Mouse (Mus musculus) ES-E14 (cell line): ENCODE measurements at regions not wholly inside any gene's neighbourhood (a gene's known extent, or its start where the extent isn't known, plus 50 kb on each side); places are given as distances from the start of the nearest gene placed in this dataset.

Experiments used
- DNase-seq: peaks from one replicate; pipeline ENCODE4 v3.0.0-alpha.2; 2013; ENCODE audit warnings: low read depth, low spot score
- H3K27ac ChIP-seq: 2 replicates; pipeline ENCODE4 v1.5.1; 2012; ENCODE audit warnings: low read depth, mild to moderate bottlenecking, low read length, moderate library complexity, mixed read lengths; ENCODE audit not compliant: poor library complexity, insufficient read depth, severe bottlenecking
- H3K36me3 ChIP-seq: 2 replicates; pipeline ENCODE4 v1.6.1; 2012; ENCODE audit warnings: mild to moderate bottlenecking, low read length, moderate library complexity, mixed read lengths; ENCODE audit not compliant: control insufficient read depth, poor library complexity, insufficient read depth, severe bottlenecking
- H3K4me1 ChIP-seq, 2 experiments: fragments of 150-350 bp in 1 of 2; sonication (generic) in 1 of 2; 2 replicates each; pipeline ENCODE4 v1.6.1; 2012; ENCODE audit warnings: low read length in 2 of 2, mild to moderate bottlenecking in 1 of 2, mixed read lengths in 1 of 2; ENCODE audit not compliant: control insufficient read depth in 2 of 2, insufficient read depth in 2 of 2, poor library complexity in 1 of 2
- H3K4me3 ChIP-seq, 2 experiments: fragments of 150-350 bp in 1 of 2; sonication (generic) in 1 of 2; 2 replicates each; pipeline ENCODE4 v1.5.1; 2012; ENCODE audit warnings: low read length in 2 of 2, low read depth in 1 of 2, mild to moderate bottlenecking in 1 of 2, mixed read lengths in 1 of 2; ENCODE audit not compliant: insufficient read depth in 1 of 2, poor library complexity in 1 of 2, severe bottlenecking in 1 of 2
- H3K9ac ChIP-seq: 2 replicates; pipeline ENCODE4 v1.6.1; 2012; ENCODE audit warnings: low read depth, mild to moderate bottlenecking, low read length, mixed read lengths; ENCODE audit not compliant: poor library complexity, insufficient read depth, severe bottlenecking
- H3K9me3 ChIP-seq: fragments of 150-350 bp; sonication (generic); 2 replicates; pipeline ENCODE4 v1.6.1; 2012; ENCODE audit warnings: low read depth, mild to moderate bottlenecking, low read length; ENCODE audit not compliant: control insufficient read depth, insufficient read depth
- CHD2 ChIP-seq: IDR thresholded peaks from 2 replicates; pipeline ENCODE4 v1.6.1; 2014; ENCODE audit warnings: mild to moderate bottlenecking, low read depth, low read length, inconsistent platforms
- HCFC1 ChIP-seq: IDR thresholded peaks from 2 replicates; pipeline ENCODE4 v1.6.1; 2012; ENCODE audit warnings: low read length, inconsistent platforms, borderline replicate concordance; ENCODE audit not compliant: insufficient read depth
- MAFK ChIP-seq: IDR thresholded peaks from 2 replicates; pipeline ENCODE4 v1.6.1; 2014; ENCODE audit warnings: mild to moderate bottlenecking, low read depth, low read length, inconsistent platforms; ENCODE audit not compliant: insufficient read depth
- ZC3H11A ChIP-seq: IDR thresholded peaks from 2 replicates; pipeline ENCODE4 v1.6.1; 2012; ENCODE audit warnings: low read depth, mild to moderate bottlenecking, inconsistent platforms, low read length, borderline replicate concordance
- ZNF384 ChIP-seq: IDR thresholded peaks from 2 replicates; pipeline ENCODE4 v1.6.1; 2012; ENCODE audit warnings: low read depth, low read length, inconsistent platforms
- in situ Hi-C, 2 experiments: fragments of 600-800 bp; cut with MboI; formaldehyde crosslinking; loops; one replicate each; pipeline ENCODE4 v1.15.1; 2025; ENCODE audit warnings: low sequenced_read_pairs in 2 of 2, inconsistent platforms in 1 of 2; ENCODE audit not compliant: unreplicated experiment in 2 of 2

DNA sequence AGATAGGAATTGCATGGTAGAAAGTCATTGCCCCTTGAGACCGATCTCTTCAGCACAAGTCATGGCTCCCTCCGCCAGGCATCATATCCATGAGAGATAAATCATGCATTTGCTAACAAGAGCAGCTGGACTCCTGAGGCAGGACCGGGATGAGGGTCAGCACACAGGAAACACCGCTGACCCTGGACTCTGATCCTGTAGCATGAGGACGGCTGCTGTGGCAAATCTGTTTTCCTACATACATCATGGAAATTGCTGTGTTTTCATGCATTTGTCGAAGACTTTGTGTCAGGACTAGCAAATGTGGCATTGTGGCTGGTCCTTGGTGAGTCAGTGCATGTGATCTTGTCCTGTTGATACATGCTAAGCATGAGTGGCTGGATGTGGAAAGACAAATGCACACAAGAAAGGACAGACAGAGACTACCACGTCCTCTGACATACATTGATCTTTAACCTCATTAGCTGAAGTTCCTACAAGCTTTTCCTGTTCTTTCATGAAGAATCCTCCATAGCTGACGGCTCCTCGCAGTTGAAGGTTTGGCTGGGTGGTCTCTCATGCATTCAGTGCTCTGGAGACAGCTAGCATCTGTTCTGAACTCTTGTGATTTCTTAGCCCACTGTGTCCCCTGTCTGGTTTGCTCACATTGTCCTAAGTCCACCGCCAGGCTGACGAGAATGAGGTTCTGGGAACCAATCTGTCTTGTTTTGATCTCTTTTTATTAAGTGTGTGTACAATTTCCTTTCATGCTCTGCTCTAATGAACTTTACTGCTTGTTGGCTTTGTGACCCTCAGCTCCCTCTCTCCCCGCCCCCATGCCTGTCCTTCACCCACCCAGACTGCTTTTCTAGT is 90.8 kb upstream of the Ednra start:
- no peak for DNase-seq
- no peak overlapping the region for H3K4me3 ChIP-seq
- TF ChIP-seq HCFC1, result no peak
- no peak for TF ChIP-seq ZC3H11A
- no peak for TF ChIP-seq ZNF384
- no peak for TF ChIP-seq CHD2
- no peak for TF ChIP-seq MAFK
- no peak overlapping the region for H3K9ac ChIP-seq
- in situ Hi-C loops, result no loop called here
- H3K27ac ChIP-seq, result no peak overlapping the region
- H3K36me3 ChIP-seq, result no peaks in the 10 kb centered on the region
- no peaks in the 10 kb centered on the region for H3K4me1 ChIP-seq
- no peaks in the 10 kb centered on the region for H3K9me3 ChIP-seq

DNA sequence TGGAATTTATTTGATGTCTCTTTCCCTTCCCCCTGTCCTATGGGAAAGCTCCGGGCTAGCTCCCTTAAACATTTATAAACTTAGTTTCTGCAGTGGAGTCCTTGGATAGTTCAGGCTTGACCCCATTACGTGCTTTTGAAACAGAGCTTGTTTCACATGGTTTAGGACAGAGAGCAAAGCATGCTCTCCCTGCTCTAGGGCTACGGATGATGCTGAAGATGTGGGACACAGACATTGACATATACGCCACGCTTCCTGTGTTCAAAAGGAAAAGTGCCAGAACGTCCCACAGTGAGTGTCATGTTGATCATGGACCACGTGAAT is 91.3 kb upstream of the Ednra start:
- Histone ChIP-seq H3K27ac (no peak overlapping the region), H3K36me3 (no peaks in the 10 kb centered on the region), H3K9me3 (no peaks in the 10 kb centered on the region), H3K9ac (no peak overlapping the region), H3K4me3 (no peak overlapping the region), H3K4me1 (no peaks in the 10 kb centered on the region)
- TF ChIP-seq HCFC1 (no peak), ZNF384 (no peak), ZC3H11A (no peak), MAFK (no peak)
- in situ Hi-C loops, result no loop called here
- DNase-seq, result no peak

DNA sequence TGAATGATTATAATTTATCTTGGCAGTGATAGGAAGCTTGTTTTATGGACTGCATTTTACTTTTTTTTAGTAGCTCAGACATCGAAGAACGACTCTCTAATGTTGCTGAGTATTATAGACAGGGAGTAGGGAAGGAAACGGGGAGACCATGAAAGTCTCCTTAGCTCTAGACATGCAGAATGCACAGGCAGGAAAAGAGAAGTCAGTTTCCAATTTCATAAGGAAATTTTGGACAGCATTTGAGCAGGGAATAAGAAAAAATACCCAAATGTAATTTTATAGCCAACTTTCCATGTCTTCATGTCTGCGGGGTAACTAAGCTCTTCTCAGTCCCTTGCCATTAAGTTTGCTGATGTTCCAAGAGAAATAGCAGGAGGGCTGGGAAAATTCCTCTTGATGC is 92.0 kb upstream of the Ednra start:
- Histone ChIP-seq H3K4me1 (no peaks in the 10 kb centered on the region), H3K27ac (no peak overlapping the region), H3K4me3 (no peak overlapping the region), H3K36me3 (no peaks in the 10 kb centered on the region), H3K9me3 (no peaks in the 10 kb centered on the region), H3K9ac (no peak overlapping the region)
- in situ Hi-C loops, result no loop called here
- no peak for DNase-seq
- TF ChIP-seq ZNF384, result no peak
- no peak for TF ChIP-seq MAFK
- no peak for TF ChIP-seq ZC3H11A

DNA sequence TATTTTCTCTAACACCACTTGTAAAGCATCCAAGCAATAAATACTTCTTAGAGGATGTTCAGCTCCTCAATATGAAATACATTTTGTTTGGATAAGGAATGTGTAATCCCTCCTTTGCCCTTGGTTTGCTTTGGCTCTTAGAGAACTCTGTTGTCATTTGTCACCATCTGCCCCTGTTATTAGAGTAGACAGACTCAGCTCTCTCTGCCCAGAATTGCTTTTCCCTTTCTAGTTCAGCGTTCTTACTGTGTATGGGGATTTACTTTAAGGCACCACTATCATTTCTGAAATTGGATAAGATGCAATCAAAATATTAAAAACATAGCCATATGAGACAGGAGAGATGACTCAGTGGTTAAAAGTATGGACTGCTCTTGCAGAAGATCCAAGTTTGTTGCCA is 101.5 kb upstream of the Ednra start:
- Histone ChIP-seq H3K9me3 (no peaks in the 10 kb centered on the region), H3K9ac (no peak overlapping the region), H3K27ac (no peak overlapping the region), H3K36me3 (no peaks in the 10 kb centered on the region), H3K4me3 (no peak overlapping the region), H3K4me1 (no peaks in the 10 kb centered on the region)
- TF ChIP-seq CHD2 (no peak), MAFK (no peak), ZNF384 (no peak), ZC3H11A (no peak), HCFC1 (no peak)
- no peak for DNase-seq
- in situ Hi-C loops, result no loop called here

DNA sequence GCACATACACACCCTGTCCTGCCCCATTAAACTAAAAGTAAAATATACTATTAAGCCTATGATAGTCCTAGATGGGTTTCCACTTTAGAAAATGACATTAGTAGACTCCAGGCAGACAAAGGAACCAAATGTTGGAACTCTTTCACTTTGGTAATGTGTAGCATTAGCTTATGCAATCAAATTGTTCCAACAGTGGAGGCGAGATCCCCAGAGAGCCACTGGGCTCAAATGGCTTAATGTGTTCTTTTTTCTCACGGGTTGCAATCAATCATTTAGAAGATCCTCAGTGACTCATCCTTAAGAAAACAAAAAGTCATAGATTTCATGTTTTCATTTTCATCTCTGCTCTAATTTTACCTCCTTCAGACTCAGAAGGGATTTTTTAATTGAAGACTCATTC is 102.0 kb upstream of the Ednra start:
- TF ChIP-seq MAFK (no peak), ZC3H11A (no peak), HCFC1 (no peak), CHD2 (no peak), ZNF384 (no peak)
- Histone ChIP-seq H3K4me1 (no peaks in the 10 kb centered on the region), H3K9ac (no peak overlapping the region), H3K27ac (no peak overlapping the region), H3K36me3 (no peaks in the 10 kb centered on the region), H3K4me3 (no peak overlapping the region), H3K9me3 (no peaks in the 10 kb centered on the region)
- in situ Hi-C loops, result no loop called here
- DNase-seq, result no peak
